23 mouse cellular contexts compared by ENCODE assay signal in genomic region chr11:106458540-106458939, GRCm38 (mm10). TPM values are rescaled to one million over a fixed set of nuclear protein-coding genes. Genes with fewer than 3 reads are reported as not detected.
DNase-seq lines count a peak whose midpoint lies in the region; ATAC-seq and TF ChIP-seq lines count a peak whose summit lies in the region.
"Had no signal": no experiment of that assay in that cellular context is flagged by ENCODE, and none has a peak within 500 bp of the region (broad histone marks: within the 10 kb centered on the region; RNA-seq: fewer than 3 reads in every experiment).

No protein-coding gene starts in this region.

- peak overlapping the region; percentile 50 for H3K27ac ChIP-seq in heart, embryonic 13.5 days (replicated peaks)
- H3K27ac ChIP-seq in heart, embryonic 12.5 days (ENCODE audit: poor library complexity, severe bottlenecking): no peak overlapping the region
- H3K27ac ChIP-seq in kidney, adult 2 months (ENCODE audit: insufficient read depth, low read depth, low read length): no peak overlapping the region
- H3K27ac ChIP-seq: embryonic facial prominence, embryonic 12.5 days; forebrain, embryonic 13.5 days; forebrain, embryonic 15.5 days had no signal

- DNase-seq in MEL-GATA-1-ER (ENCODE audit: extremely low read depth, low read depth): peak; percentile 54
- DNase-seq in urinary bladder, adult 18-20 months (ENCODE audit: low spot score in 2 of 2): no peak
- no peak for DNase-seq in kidney, adult 2 months
- DNase-seq: adrenal gland, adult 2 months; adrenal gland, postnatal 10 days; adrenal gland, postnatal 25 days; B cell, adult 2 months; cerebellum, adult 11 months; cerebellum, adult 18-20 months; cerebellum, adult 8-10 months; cerebellum, adult 9-11 months; cerebellum, postnatal 14 days; cerebellum, postnatal 36 days; embryo, embryonic 11 days; forebrain, postnatal 0 days had no signal

- no peak for TF ChIP-seq POLR2A in kidney, adult 2 months (IDR thresholded peaks at IDR 0.05; ENCODE audit: low read depth, low read length)

- H3K36me3 ChIP-seq in heart, embryonic 13.5 days: peaks cover 3% of the 10 kb centered on the region; the same call in 1 of the 2 replicates
- peaks cover 6% of the 10 kb centered on the region; the same call in 1 of the 2 replicates for H3K36me3 ChIP-seq in heart, embryonic 12.5 days
- H3K36me3 ChIP-seq in kidney, adult 2 months (ENCODE audit: control insufficient read depth, insufficient read depth, low read length): no peaks in the 10 kb centered on the region
- H3K36me3 ChIP-seq: embryonic facial prominence, embryonic 12.5 days had no signal

- peaks cover 25% of the 10 kb centered on the region for H3K4me1 ChIP-seq in heart, embryonic 13.5 days
- peaks cover 18% of the 10 kb centered on the region for H3K4me1 ChIP-seq in heart, embryonic 12.5 days (replicated peaks)
- H3K4me1 ChIP-seq in kidney, adult 2 months (ENCODE audit: control insufficient read depth, insufficient read depth, low read length): peaks cover 7% of the 10 kb centered on the region; the same call in 1 of the 2 replicates
- H3K4me1 ChIP-seq: embryonic facial prominence, embryonic 12.5 days; forebrain, embryonic 15.5 days had no signal

- H3K4me3 ChIP-seq in heart, embryonic 13.5 days: no peak overlapping the region
- H3K4me3 ChIP-seq in heart, embryonic 12.5 days: no peak overlapping the region
- H3K4me3 ChIP-seq in kidney, adult 2 months (ENCODE audit: insufficient read depth, low read depth, low read length): no peak overlapping the region
- H3K4me3 ChIP-seq: embryonic facial prominence, embryonic 12.5 days; forebrain, embryonic 13.5 days; forebrain, embryonic 15.5 days had no signal

- 74% methylated on average over 4 of the region's 4 CpGs for WGBS in heart, embryonic 13.5 days
- WGBS in heart, embryonic 12.5 days: 66% methylated on average over 4 of the region's 4 CpGs
- 88% methylated on average over 4 of the region's 4 CpGs for WGBS in kidney, adult 2 months

- no peaks in the 10 kb centered on the region for H3K27me3 ChIP-seq in heart, embryonic 13.5 days (replicated peaks)
- H3K27me3 ChIP-seq in heart, embryonic 12.5 days (replicated peaks): no peaks in the 10 kb centered on the region
- H3K27me3 ChIP-seq in kidney, adult 2 months (replicated peaks; ENCODE audit: control insufficient read depth, insufficient read depth, low read length): no peaks in the 10 kb centered on the region
- H3K27me3 ChIP-seq: CH12.LX; embryonic facial prominence, embryonic 12.5 days; forebrain, embryonic 13.5 days; forebrain, embryonic 15.5 days had no signal

- TF ChIP-seq CTCF in kidney, adult 2 months (conservative IDR thresholded peaks at IDR 0.05; ENCODE audit: insufficient read depth, insufficient read length, low read depth, low read length): no peak

- no peak overlapping the region for H3K9ac ChIP-seq in heart, embryonic 13.5 days
- no peak overlapping the region for H3K9ac ChIP-seq in heart, embryonic 12.5 days
- H3K9ac ChIP-seq: embryonic facial prominence, embryonic 12.5 days; forebrain, embryonic 13.5 days; forebrain, embryonic 15.5 days; forebrain, postnatal 0 days had no signal

- no peak for ATAC-seq in heart, embryonic 13.5 days (ENCODE audit: extremely low read depth, insufficient number of reproducible peaks, low FRiP score, low TSS enrichment)
- ATAC-seq in heart, embryonic 12.5 days (ENCODE audit: insufficient number of reproducible peaks, low FRiP score): no peak
- ATAC-seq in megakaryocyte-erythroid progenitor cell, adult 5-6 weeks (replicated peaks; ENCODE audit: low FRiP score, low TSS enrichment, poor library complexity, severe bottlenecking): 0 out of 2 replicates have a peak, but pooled peaks have one; percentile 29
- ATAC-seq: CD4-positive, CD25-positive, alpha-beta regulatory T cell, adult 4 months; forebrain, embryonic 13.5 days; forebrain, embryonic 15.5 days; forebrain, postnatal 0 days had no signal

- no peak overlapping the region for H3K4me2 ChIP-seq in heart, embryonic 13.5 days
- no peak overlapping the region for H3K4me2 ChIP-seq in heart, embryonic 12.5 days
- H3K4me2 ChIP-seq: embryonic facial prominence, embryonic 12.5 days; forebrain, embryonic 13.5 days; forebrain, embryonic 15.5 days had no signal

- H3K9me3 ChIP-seq in heart, embryonic 13.5 days: no peaks in the 10 kb centered on the region
- no peaks in the 10 kb centered on the region for H3K9me3 ChIP-seq in heart, embryonic 12.5 days (replicated peaks)
- H3K9me3 ChIP-seq: embryonic facial prominence, embryonic 12.5 days; forebrain, embryonic 13.5 days; forebrain, embryonic 15.5 days had no signal

RNA-seq across cellular contexts. Expression of gene Ern1, which starts 29.1 kb away (rescaled TPM):
- polyA plus RNA-seq in heart, embryonic 13.5 days (2015; fragmentation: Nextera tagmentation; extraction: Ambion mirVana): 3.9 and 4.3 TPM in 2 replicates
- 5.7 and 6.9 TPM in 2 replicates for polyA plus RNA-seq in heart, embryonic 12.5 days (2016; fragmentation: Nextera tagmentation; extraction: Ambion mirVana)
- 13.7 and 14.2 TPM in 2 replicates for total RNA-seq in megakaryocyte-erythroid progenitor cell, adult 5-6 weeks (2014; fragmentation: Nextera tagmentation)
- total RNA-seq in megakaryocyte-erythroid progenitor cell, adult 5-6 weeks (2017): 7.0 and 9.8 TPM in 2 replicates
- polyA plus RNA-seq in kidney, adult 2 months (2012; rRNA removed): 12.6 and 15.1 TPM in 2 replicates
